Mouse (Mus musculus) E14TG2a.4 (cell line): Measurements from ENCODE around the gene Klhl25.

Experiments used
- CTCF ChIP-seq: conservative IDR thresholded peaks from 2 replicates; pipeline ENCODE4 v1.5.1; 2014; ENCODE audit warnings: low read length
- POU5F1 ChIP-seq: IDR thresholded peaks from 2 replicates; pipeline ENCODE4 v1.6.1; 2014; ENCODE audit warnings: low read length, borderline replicate concordance

DNA sequence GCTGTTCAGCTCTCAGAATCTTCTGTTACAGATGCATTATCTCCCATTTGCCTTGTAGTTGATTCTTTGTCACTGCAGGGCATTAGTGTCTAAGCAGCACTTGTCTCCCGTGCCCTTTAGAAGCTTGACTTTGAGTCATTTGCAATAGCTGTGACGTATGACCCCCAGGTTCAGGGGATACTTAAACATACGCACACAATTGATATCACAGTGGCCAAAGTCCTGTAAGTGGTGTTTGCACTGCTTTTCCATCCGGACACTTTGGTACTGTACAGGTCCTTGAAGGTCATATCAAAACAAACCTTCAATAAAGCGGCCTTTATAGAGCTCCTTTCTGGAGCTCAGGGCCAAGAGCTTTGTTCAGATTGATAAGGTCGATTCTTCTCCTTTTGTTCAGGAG lies 51.0 kb downstream of the Klhl25 start:
- TF ChIP-seq POU5F1: no peak
- TF ChIP-seq CTCF: no peak
